Mouse (Mus musculus): Measurements from ENCODE around the gene Krtcap3.

Krtcap3 gene

DNA sequence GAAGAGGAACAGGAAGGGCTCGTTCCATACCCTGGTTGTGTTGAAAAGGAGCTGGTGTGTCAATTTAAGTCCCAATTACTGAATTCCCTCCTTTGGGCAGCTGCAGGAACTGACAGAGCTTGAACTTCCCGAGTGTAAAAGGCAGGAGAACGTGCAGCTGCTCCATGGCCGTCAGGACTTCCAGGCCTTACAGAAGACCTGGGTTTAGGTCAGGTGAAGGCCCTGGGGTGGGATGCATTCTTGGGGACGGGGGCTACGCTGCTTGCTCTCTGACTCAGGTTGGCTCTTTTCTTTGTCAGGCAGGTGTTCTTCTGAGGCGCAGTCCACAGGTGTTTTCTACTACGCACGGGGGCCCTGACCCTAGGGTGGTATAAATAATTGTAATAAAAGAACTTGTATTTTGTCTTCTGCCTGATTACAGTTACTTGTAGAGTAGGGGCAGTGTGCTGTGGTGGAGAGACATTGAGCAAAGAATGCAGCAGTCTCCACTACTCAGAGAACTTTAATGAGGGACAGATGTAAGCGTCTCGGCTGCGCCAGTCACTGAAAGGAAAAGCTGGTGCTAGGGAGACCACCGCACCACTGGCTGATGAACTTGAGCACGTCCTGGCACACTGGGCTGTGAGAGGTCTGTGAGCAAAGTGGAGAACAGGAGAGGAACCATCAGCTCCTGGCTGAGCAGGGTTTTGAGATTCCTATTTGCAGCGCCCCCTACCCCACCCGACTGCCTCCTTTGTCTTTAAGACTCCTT is 1.5 kb downstream of the Krtcap3 start:
- DNase-seq (ENCODE audit: low read depth, low spot score) = no peak

DNA sequence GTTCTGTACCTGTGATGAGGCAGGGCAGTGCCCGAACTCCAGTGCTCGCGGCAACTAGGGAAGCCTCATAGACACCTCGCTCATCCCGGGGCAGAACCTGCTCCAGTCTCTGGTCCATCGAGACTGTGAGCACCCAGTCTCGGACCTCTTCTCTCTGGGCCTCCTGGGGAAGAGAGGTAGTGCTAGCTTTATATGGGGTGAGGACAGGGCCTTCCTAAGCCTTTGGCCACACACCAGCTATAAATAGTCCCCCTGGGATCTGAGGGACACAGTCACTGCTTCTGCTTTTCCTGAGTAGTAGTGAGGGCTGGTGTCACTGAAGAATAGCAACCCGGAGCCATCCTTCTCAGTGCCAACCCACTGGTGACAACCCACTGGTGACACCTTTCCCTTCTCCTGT is 2.3 kb downstream of the Krtcap3 start:
- DNase-seq (ENCODE audit: low read depth, low spot score) = no peak

- DNase-seq (ENCODE audit: low read depth, low spot score) = no peak
Measured at GRCm38 (mm10) chr5:31254452-31254851, 3.0 kb downstream of the Krtcap3 start.

GRCm38 (mm10) chr5:31254901-31255300 is 3.4 kb downstream of the Krtcap3 start:
- DNase-seq (ENCODE audit: low read depth, low spot score) = no peak

DNA sequence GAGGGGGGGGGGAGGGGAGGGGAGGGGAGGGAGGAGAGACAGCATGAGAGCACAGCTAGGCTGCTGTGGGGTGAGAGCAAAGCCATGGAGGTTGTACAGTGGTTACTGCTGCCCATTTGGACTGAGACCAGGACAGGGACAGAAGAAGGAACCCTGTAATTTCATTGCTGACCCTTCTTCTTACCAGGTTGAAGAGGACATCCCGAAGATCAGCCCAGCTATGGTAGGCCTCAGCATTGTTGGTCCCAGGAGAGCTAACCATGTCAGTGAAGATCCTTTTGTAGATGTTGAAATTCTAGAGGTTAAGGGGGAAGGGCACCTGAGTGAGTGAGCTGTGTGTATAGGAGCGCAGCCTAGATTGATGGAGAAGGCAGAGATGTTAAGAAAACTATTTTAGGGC is 3.9 kb downstream of the Krtcap3 start:
- no peak for DNase-seq (ENCODE audit: low read depth, low spot score)

DNA sequence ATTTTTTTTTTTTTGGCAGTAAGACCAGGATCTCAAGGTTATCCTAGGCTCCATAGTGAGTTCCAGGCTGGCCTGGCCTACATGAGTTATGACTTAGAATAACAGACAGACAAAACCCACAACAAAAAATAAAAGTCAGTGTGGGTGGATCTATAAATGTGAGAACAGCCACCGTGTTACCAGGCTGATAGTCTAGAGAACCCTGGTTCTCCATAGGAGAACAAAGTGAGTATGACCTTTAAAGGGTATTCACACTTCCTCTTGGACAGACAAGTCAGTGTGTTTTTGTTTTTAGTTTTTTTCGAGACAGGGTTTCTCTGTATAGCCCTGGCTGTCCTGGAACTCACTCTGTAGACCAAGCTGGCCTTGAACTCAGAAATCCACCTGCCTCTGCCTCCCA is 4.5 kb downstream of the Krtcap3 start:
- no peak for DNase-seq (ENCODE audit: low read depth, low spot score)

DNA sequence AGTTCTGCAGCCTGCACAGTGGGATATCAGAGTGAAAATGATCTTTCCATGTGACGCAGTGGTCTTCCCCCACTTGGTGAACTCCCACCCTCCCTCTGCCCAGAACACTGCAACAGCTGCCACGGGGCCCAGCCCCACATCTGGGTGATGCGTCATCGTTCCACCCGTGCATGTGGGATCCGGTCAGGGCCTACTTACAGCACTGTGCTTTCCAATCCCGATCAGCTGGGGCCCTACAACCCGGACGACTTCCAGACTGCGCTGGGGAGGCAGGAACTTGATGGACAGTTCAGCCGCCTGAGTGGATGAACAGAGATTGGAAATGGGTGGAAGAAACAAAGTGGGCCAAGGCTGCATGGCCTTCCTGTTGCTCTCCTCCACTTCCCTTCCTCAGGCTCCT is 6.1 kb downstream of the Krtcap3 start:
- no peak for DNase-seq (ENCODE audit: low read depth, low spot score)

GRCm38 (mm10) chr5:31266101-31266500 is 14.6 kb downstream of the Krtcap3 start:
- DNase-seq (ENCODE audit: low read depth, low spot score) = no peak

- no peak for DNase-seq (ENCODE audit: low read depth, low spot score)
Measured at GRCm38 (mm10) chr5:31267686-31268085, 16.2 kb downstream of the Krtcap3 start.

DNA sequence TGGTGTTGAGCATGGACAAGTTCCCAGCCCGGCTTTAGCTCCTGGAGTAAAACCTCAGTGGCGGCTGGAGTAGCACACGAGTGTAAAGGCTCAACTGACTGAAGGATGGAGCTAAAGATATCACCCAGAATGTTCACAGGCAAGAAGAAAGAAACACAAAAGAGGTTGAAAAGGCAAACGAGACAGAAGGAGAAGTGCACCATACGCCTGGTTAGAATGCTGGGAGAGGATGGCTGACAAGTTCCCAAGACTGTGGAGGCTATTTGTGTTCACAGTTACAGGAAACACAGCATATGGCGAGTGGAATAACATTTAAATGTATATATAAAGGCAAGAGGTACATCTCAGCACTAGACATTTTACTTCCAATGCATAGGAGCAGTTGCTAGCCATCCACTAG is 21.5 kb downstream of the Krtcap3 start:
- DNase-seq (ENCODE audit: low read depth, low spot score) = no peak

DNA sequence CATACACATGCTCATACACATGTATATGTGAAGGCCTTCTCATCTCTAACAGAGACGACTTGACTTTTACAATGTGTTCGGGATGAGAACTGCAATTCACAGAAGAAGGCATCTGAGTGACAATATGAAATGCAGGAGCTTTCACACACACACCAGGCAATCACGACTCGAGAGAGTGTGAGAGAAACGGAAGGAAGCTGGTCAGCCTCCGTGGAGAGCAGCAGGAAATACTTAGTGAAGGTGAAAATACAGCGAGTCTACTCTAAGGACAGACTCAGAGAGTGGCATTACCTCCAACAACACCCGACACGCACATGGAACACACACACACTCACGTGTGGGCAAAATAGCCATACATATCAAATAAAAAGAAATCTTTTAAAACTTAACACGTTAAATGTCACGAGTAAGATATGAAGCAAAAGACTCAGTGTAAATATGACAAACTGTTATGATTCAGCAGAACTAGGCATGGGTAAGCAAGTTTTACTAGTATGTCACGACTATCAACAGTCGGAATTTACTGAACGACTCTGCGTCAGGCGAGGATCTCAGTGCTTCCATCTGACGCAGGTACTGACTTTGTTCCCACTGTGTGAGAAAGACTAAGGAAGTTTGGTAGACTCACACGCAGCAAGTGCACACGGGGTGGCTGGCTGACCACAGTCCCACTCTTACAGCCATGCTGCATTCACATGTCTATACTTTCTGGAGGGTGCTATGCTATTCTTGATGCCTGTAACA is 27.9 kb downstream of the Krtcap3 start:
- no peak for DNase-seq (ENCODE audit: low read depth, low spot score)

- no peak for DNase-seq (ENCODE audit: low read depth, low spot score)
Measured at GRCm38 (mm10) chr5:31288225-31288624, 36.7 kb downstream of the Krtcap3 start.

GRCm38 (mm10) chr5:31288655-31289054 is 37.2 kb downstream of the Krtcap3 start:
- DNase-seq (ENCODE audit: low read depth, low spot score) = no peak

GRCm38 (mm10) chr5:31289626-31290230 is 38.2 kb downstream of the Krtcap3 start:
- DNase-seq (ENCODE audit: low read depth, low spot score) = no peak

DNA sequence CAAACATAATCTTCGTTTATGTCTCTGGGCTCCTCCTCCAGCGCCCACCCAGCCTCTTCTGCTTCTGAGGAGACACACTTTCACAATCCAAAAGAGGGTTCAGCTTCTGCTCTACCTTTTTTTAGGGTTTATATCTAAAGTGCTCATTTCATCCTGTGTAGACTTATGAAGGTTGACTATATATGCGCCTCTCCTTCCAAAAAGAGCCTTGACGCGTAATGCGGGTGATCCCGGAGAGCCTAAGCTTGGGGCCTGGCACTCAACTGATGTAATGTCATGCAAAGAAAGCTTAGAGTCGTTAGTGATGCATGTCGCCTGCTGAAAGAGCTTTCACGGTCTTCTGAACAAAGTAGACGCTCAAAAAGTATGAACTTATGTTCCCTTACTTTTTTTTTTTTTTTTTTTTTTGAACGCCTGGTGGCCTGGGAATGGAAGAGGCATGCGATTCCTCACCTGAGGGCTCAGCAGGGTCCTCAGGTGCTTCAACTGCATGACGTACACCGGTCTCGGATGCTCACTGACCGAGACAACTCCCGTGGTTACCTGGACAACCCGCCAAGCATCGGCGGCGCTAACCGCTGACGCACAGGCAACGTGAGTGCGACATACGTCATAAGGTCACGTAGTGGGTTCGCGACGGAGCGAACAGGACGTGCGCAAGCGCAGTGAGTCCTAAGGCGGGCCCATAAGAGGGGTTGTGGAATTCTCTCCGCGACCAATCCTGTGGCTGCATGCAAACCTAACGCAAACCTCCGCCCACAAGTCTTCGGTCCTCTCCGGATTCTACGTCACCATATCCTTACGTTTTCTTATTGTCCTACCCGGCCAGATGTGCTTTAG is 39.2 kb downstream of the Krtcap3 start, which contains the start of gene Ift172:
Gene Ift172 (minus strand): TSS at position 596 of the 840 bp plus-strand sequence.
- DNase-seq (ENCODE audit: low read depth, low spot score) = peak; percentile 96

DNA sequence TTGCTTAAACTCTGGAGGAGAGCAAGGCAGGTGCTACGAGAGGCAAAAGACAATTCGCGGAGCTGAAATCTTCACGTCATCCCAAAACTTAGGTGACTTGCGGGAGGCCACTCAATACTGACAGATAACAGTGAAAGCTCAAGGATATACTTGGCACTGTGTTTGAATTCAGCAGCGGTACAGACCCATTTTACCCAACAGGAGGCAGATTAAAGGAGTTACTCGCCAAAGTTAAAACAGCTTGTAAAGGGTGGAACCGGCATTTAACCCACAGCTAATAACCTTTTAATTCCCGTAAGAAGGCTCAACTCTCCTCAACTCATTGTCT is 39.8 kb downstream of the Krtcap3 start:
- DNase-seq (ENCODE audit: low read depth, low spot score) = no peak

GRCm38 (mm10) chr5:31294964-31295605 is 43.6 kb downstream of the Krtcap3 start:
- no peak for DNase-seq (ENCODE audit: low read depth, low spot score)

DNA sequence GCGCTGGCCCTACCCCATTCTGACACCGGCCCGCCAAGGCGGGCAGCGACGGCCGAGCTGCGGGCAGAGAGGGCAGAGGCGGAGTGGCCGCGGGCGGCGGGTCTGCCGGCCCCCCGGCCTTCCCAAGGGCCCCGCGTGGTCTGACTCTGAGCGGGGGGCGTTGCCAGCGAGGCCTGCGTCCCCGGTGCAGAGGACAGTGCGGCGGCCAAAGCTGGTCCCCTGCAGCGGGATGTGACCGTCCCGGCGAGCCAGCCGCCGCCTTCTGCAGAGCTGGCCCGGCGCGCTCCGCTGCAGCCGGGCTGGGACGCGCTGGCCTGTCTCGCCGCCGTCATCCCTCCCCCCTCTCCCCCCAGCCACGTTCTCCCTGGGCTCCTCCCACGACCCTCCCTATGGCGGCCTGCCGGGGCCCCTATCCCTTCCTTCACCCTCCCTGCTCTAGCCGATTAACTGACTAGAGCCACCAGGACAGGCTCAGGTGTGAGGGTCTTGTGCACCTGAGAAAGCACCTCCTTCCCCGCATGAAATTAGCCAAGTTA is 44.2 kb downstream of the Krtcap3 start, which contains the start of gene Fndc4:
Gene Fndc4 (minus strand): TSS at position 475 of the 536 bp plus-strand sequence.
- DNase-seq (ENCODE audit: low read depth, low spot score) = peak; percentile 34

DNA sequence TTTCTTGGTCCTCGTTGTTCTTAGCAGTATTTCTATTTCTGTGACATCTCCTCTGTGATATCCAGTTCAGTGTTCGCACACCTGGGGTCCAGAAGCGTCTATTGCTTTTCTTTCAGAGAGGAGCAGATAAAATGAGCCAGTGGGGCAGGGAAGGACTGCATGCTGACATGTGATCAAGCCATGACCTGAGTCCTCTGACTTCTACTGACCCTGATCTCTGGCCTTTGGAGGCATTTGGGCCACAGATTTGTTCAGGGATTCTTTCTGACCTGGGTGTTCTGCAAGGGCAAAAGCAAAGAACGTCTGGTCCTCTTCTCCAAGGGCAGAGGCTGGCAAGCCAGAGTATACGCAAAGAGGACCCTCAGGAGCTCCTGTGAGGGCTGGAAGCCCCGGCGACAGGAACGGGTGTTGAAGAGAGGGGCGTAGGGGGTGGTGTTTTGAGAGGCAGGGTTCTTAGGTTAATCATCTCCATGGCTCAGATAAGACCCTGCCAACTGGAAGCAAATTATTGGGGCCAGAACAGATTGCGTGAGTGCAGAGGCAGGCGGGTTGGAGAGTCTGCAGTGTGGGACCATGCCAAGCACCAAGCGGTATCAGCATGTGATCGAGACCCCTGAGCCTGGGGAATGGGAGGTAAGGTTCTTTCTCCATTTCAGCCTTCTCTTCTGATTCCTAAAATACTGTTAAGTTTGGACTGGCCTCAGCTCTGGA is 45.7 kb downstream of the Krtcap3 start, which contains the start of gene Gckr:
Gene Gckr (plus strand): TSS at position 397 of the 711 bp plus-strand sequence.
- no peak for DNase-seq (ENCODE audit: low read depth, low spot score)

DNA sequence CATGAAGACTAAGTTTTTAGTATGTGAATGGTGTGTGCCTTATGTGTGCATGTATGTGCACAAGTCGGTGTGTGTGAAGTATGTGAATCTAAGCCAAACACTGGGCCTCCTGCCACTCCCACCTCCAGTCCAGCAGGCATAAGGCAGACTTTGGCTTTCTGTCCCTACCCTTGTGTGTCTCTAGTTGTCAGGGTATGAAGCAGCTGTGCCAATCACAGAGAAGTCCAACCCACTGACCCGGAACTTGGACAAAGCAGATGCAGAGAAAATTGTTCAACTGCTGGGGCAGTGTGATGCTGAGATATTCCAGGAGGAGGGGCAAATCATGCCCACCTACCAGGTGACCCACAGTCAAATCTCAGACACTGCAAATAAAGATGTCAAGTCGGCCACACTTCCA is 46.5 kb downstream of the Krtcap3 start:
- DNase-seq (ENCODE audit: low read depth, low spot score) = no peak
